ENCODE assay signal across 8 mouse cellular contexts in the genomic region with DNA sequence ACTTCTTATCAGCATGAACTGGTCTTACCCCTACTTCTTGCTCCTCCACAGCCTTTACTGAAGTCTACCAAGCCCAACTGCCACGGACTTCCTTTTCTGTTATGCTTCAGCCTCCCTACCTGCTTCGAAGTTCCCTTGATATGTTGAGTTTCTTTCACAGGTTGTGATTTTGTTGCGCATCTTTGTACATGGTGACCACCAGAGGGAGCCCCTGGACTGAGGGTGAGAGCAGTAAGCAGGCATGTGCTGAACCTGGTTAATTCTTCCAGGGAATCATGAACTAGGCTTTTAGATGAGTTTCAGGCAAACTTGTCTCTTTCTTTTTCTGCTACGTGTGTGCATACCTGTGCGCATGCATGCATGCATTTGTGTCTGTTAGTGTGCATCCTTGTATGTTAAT.
DNase-seq lines count a peak whose midpoint lies in the region; ATAC-seq and TF ChIP-seq lines count a peak whose summit lies in the region.

No protein-coding gene starts in this region.

- DNase-seq in adrenal gland, adult (ENCODE audit: inconsistent age in 2 of 2, low spot score in 1 of 2): peak; percentile 36 to 85
- DNase-seq in embryo, embryonic 10 days (ENCODE audit: low spot score): peak; percentile 87
- peak; percentile 17 to 48 for DNase-seq in gastrocnemius, postnatal 36 days
- DNase-seq in kidney, postnatal 10 days: peak; percentile 89
- peak; percentile 81 for DNase-seq in limb, embryonic 14.5 days (ENCODE audit: low spot score)
- DNase-seq in retina, adult 2 months (ENCODE audit: low read depth, low spot score): peak; percentile 29

- intact Hi-C loops in gastrocnemius, postnatal 36 days (cut with DNase I): loop anchor here (2.0 to 10.0 kb wide), 3 partner anchors 408 to 1172 kb away; no protein-coding TSS in a partner anchor

- no peak for ATAC-seq in limb, embryonic 14.5 days (ENCODE audit: low FRiP score, low read depth)
- no peak for ATAC-seq in inflammation-experienced regulatory T-cells, adult 6 months

- no peak overlapping the region for H3K9ac ChIP-seq in limb, embryonic 14.5 days (ENCODE audit: low read depth, low read length, severe bottlenecking)

- H3K4me1 ChIP-seq in E14TG2a.4 (replicated peaks; ENCODE audit: low read depth, low read length): no peaks in the 10 kb centered on the region
- peaks cover 14% of the 10 kb centered on the region for H3K4me1 ChIP-seq in limb, embryonic 14.5 days (ENCODE audit: control insufficient read depth, insufficient read depth, low read length)

- H3K27ac ChIP-seq in limb, embryonic 14.5 days (replicated peaks; ENCODE audit: low read depth, low read length): no peak overlapping the region

- H3K9me3 ChIP-seq in E14TG2a.4 (ENCODE audit: low read length): no peaks in the 10 kb centered on the region
- no peaks in the 10 kb centered on the region for H3K9me3 ChIP-seq in limb, embryonic 14.5 days (ENCODE audit: control insufficient read depth, low read length)

- 40% methylated on average over 5 of the region's 5 CpGs for WGBS in limb, embryonic 14.5 days

- peak; percentile 55 for TF ChIP-seq CTCF in E14TG2a.4 (conservative IDR thresholded peaks at IDR 0.05; ENCODE audit: low read length)

- TF ChIP-seq POLR2A in limb, embryonic 14.5 days (IDR thresholded peaks at IDR 0.05; ENCODE audit: borderline replicate concordance, extremely low read depth, insufficient read depth, insufficient read length): no peak

- no peaks in the 10 kb centered on the region for H3K27me3 ChIP-seq in E14TG2a.4 (ENCODE audit: insufficient read depth, low read length)
- H3K27me3 ChIP-seq in limb, embryonic 14.5 days (ENCODE audit: control insufficient read depth, insufficient read depth, low read length): no peaks in the 10 kb centered on the region

- no peak overlapping the region for H3K4me2 ChIP-seq in limb, embryonic 14.5 days (replicated peaks; ENCODE audit: low read depth, low read length, severe bottlenecking)

- no peaks in the 10 kb centered on the region for H3K36me3 ChIP-seq in E14TG2a.4 (ENCODE audit: insufficient read depth, low read length)
- no peaks in the 10 kb centered on the region for H3K36me3 ChIP-seq in limb, embryonic 14.5 days (ENCODE audit: control insufficient read depth, insufficient read depth, low read length)

- no peak overlapping the region for H3K4me3 ChIP-seq in E14TG2a.4 (replicated peaks; ENCODE audit: low read length)
- H3K4me3 ChIP-seq in limb, embryonic 14.5 days (replicated peaks; ENCODE audit: low read length): no peak overlapping the region

Comparison
In these comparisons a context has a peak if more than half of its experiments do, and no peak if none do; other contexts are left out.
1. DNase-seq: peak in every context shown above with its lines; median percentile 89 in kidney, postnatal 10 days; 87 in embryo, embryonic 10 days; 81 in limb, embryonic 14.5 days; 60 in adrenal gland, adult; 32 in gastrocnemius, postnatal 36 days; 29 in retina, adult 2 months.